Mouse (Mus musculus): ENCODE measurements around the gene Slco1b2.
"Not testable (repeated sequence)": the region's sequence is repeated elsewhere in the genome, so short reads cannot be mapped to it uniquely, and the experiment has no call there.

Slco1b2 gene

GRCm38 (mm10) chr6:141629291-141629690, at the start of gene Slco1b2:
Gene Slco1b2 (plus strand): TSS chr6:141629518.
- DNase-seq (ENCODE audit: low spot score in 2 of 2), result no peak

GRCm38 (mm10) chr6:141584791-141585403, 44.4 kb upstream of the Slco1b2 start:
- DNase-seq (ENCODE audit: low spot score in 2 of 2), result no peak

- DNase-seq (ENCODE audit: low spot score in 2 of 2), result no peak
Observed at GRCm38 (mm10) chr6:141590002-141590401, 39.3 kb upstream of the Slco1b2 start.

GRCm38 (mm10) chr6:141590598-141591200, 38.6 kb upstream of the Slco1b2 start:
- DNase-seq (ENCODE audit: low spot score in 2 of 2), result not testable (repeated sequence)

GRCm38 (mm10) chr6:141596081-141596480, 33.2 kb upstream of the Slco1b2 start:
- no peak for DNase-seq (ENCODE audit: low spot score in 2 of 2)

GRCm38 (mm10) chr6:141597037-141597436, 32.3 kb upstream of the Slco1b2 start:
- no peak for DNase-seq (ENCODE audit: low spot score in 2 of 2)

GRCm38 (mm10) chr6:141600940-141601339, 28.4 kb upstream of the Slco1b2 start:
- no peak for DNase-seq (ENCODE audit: low spot score in 2 of 2)

- DNase-seq (ENCODE audit: low spot score in 2 of 2), result no peak
Observed at GRCm38 (mm10) chr6:141610702-141611260, 18.5 kb upstream of the Slco1b2 start.

GRCm38 (mm10) chr6:141614017-141614416, 15.3 kb upstream of the Slco1b2 start:
- no peak for DNase-seq (ENCODE audit: low spot score in 2 of 2)

GRCm38 (mm10) chr6:141615348-141615747, 14.0 kb upstream of the Slco1b2 start:
- DNase-seq (ENCODE audit: low spot score in 2 of 2), result no peak

GRCm38 (mm10) chr6:141632935-141633334, 3.6 kb downstream of the Slco1b2 start:
- DNase-seq (ENCODE audit: low spot score in 2 of 2), result no peak

GRCm38 (mm10) chr6:141635250-141635649, 5.9 kb downstream of the Slco1b2 start:
- no peak for DNase-seq (ENCODE audit: low spot score in 2 of 2)

GRCm38 (mm10) chr6:141640639-141641038, 11.3 kb downstream of the Slco1b2 start:
- no peak for DNase-seq (ENCODE audit: low spot score in 2 of 2)

GRCm38 (mm10) chr6:141687008-141687407, 57.7 kb downstream of the Slco1b2 start:
- no peak for DNase-seq (ENCODE audit: low spot score in 2 of 2)

- no peak for DNase-seq (ENCODE audit: low spot score in 2 of 2)
Observed at GRCm38 (mm10) chr6:141691246-141691645, 61.9 kb downstream of the Slco1b2 start.
